Mouse (Mus musculus) liver, postnatal 0 days (tissue): ENCODE data around the gene Gm6034.

Experiments used
- CTCF ChIP-seq: sonication (generic); IDR thresholded peaks from 2 replicates; pipeline ENCODE4 v1.5.1; 2016; ENCODE audit warnings: antibody characterized with exemption, low read depth
- EP300 ChIP-seq: IDR thresholded peaks from 2 replicates; pipeline ENCODE4 v1.6.1; 2016; ENCODE audit warnings: antibody characterized with exemption, low read depth, mild to moderate bottlenecking

- TF ChIP-seq CTCF (no peak), EP300 (no peak)
Measured at GRCm38 (mm10) chr17:36028879-36029619, 13.7 kb upstream of the Gm6034 start.
